Mouse (Mus musculus): ENCODE results near the gene C1qb.

C1qb gene

DNA sequence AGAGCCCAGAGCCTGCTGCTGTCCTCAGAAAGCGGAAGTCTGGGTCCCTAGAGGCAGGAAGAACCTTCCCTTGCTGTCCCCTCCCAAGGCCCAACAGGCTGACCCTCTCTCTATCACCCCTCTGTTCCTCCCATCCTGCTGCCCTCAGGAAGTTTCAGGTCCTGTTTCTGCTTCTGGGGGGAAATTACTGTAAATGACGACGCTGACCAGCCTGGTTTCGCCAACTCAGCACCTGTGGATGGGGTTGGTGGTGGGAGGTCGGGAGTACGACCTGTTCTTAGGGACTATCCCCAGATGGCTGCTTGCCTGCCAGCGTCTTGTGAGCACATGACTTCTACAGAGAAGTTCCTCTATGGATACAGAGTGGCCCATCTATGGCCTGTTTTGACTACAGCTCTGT, at the start of gene C1qb:
TSS of gene C1qb (minus strand) at position 87 of the 400 bp plus-strand sequence.
- DNase-seq, result no peak

DNA sequence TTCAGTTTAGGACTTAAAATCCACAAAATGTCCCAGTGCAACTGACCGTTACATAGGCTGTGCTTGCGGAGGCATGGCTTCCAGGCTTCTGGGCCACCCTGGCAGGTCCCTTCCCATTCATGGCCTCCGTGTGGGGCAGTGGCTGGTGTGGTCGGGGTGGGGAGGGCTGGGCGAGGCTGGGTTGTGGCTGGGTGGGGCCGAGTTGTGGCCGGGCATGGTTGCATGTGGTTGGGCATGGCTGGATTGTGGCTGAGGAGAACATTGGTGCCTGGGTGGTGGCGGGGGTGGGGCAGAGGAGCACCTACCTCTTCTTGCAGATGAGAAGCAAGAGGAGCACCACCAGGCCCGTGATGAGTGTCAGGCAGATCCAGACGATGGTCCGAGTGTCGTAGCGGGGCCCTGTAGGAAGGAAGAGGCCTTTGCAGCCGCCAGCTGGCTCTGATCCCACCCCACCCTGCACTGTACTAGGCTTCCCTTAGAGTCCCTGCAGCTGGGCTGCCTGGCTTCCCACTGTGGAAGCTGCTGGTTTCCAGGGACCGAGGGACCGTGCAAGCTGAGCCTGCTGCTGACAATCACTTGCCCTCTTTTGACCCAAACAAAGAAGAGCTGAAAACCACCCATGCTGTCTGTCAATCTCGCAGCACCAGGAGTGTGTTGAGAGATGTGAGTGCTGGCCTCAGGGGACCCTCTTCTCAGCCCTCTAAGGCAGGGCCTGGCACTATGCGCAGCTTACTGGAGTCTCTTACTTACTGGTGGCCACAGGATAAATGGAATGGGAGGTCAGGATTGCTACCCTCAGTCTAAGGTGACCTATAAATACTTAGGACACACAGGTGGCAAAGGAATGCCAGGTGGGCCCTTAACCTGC, 49.0 kb upstream of the C1qb start:
- no peak for DNase-seq

DNA sequence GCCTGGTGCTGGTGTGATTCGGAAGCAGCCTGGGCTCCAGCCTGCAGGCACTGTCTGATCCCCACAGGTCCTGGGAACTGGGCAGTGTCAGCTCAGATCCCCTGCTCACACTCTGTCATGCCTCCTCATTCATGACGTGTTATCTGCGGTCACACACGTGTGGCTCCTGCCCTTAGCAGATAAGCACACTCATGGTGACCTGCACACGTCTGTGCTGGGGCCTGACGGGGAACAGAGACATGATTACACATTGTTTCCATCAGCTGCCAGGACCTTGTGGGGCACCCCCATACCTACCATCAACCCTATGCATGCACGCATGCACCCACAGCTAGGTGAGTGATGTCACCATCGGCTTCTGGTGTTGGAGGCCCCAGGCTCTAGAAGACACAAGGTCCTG, 44.5 kb upstream of the C1qb start:
- DNase-seq, result no peak

DNA sequence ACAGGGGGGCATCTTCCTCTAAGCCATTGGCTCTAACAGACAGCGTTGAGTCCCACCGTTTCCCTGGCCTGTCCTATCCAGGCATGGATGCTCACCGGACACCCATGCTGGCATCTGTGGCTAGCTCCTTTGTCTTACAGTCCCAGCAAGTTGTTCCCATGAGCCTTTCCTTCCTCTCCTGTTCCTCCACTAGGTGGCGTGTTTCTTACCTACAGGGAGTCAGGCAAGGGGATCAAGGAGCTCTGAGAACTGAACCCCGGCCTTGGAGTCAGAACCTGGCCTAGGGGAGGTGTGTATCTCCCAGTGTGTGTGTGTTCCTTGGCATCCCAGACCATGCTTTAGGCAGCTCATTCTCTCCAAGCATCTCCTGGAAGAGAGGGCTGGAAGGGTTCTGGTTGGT, 42.9 kb upstream of the C1qb start:
- peak in 1 of 2 experiments; percentile 64 for DNase-seq

DNA sequence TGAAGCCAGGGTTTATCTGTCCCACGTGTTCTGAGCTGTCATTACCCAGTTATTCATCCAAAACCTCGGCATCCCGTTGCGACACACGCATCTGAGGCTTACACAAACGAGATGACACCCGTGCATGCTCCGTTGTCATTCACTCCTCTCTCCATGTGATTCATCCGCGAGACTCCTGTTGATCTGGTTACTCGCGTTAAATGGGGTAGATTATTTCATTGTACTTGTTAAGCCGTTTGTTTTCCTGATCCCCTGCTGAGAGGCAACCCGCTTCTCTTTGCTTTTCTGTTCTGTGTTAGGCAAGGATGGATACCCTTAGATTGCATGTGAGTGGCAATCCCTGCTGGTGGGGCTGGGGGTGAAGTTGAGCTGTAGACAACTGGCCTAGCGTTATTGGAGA, 39.8 kb upstream of the C1qb start:
- peak in 1 of 2 experiments; percentile 47 for DNase-seq

DNA sequence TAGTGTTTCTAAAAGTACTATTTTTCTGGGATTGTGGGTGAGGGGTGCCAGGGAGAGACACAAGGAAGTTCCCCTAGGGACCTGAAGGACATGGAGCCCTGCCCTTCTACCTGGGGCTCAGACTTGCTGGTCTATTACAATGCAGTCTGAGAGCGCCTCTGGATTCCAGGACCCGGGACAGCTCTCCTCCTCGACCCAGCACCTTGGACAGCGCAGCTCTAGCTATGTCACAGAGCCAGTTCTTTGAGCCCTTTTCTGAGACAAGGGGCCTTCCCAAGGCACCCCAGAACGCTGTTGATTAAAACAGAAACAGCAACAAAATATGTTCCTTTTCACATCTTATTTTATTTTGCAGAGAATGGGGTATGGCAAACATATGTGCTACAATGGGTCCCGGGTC, 38.5 kb upstream of the C1qb start:
- DNase-seq, result no peak

DNA sequence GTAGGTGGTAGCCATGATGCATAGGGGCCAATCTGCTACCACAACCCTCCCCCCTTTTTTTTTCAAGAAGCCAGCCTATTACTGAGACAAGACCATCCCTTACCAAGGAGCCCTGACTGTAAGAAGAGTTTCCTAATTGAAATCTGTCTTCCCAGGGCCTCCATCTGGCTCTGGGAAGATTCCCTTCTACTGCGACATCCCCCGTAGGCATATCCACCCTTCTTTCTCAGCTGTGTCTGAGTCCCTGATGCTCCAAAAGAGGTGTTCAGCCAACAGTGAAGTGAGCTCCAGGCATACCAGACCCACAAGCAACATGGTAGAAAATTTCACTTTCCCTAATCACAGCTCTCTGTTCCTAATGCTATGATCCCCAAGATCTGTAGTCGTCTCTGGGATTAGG, 33.5 kb upstream of the C1qb start:
- DNase-seq, result no peak

DNA sequence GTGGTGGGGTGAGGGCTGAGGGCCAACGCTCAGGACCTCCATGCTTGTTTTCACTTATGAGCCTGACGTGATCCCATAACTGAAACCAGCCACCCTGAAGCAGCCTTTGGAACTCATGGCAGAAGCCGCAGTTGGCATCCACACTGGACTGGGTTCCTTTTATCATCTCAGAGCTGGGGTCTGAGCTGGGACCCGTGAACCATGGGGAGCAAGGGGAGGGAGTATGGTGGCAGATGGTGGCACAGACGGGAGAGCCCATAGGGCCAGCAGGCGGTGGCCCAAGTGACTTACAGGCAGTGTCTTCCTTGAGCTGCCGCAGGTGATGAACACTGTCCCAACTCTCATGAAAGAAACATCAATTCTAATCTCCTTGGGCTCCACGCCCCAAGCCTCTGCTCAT, 32.8 kb upstream of the C1qb start:
- DNase-seq, result peak in 1 of 2 experiments; percentile 48

DNA sequence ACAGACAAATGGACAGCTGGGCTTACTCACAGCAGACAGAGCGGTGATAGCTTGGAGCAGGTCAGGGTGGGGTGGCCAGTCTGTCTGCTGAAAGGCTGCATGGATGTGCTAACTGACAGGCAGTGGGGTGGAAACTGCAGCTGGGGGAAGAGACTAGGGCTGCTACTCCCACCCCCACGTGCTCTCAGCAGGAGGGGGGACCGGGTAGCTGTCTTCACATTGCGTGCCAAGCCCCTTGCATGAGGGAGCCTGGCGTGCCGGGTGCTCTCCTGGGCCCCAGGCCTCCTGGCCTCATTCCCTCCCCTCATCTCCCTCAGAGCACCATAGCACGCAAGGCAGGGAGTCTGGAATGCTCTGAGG, 31.2 kb upstream of the C1qb start:
- DNase-seq, result peak in 1 of 2 experiments; percentile 59

DNA sequence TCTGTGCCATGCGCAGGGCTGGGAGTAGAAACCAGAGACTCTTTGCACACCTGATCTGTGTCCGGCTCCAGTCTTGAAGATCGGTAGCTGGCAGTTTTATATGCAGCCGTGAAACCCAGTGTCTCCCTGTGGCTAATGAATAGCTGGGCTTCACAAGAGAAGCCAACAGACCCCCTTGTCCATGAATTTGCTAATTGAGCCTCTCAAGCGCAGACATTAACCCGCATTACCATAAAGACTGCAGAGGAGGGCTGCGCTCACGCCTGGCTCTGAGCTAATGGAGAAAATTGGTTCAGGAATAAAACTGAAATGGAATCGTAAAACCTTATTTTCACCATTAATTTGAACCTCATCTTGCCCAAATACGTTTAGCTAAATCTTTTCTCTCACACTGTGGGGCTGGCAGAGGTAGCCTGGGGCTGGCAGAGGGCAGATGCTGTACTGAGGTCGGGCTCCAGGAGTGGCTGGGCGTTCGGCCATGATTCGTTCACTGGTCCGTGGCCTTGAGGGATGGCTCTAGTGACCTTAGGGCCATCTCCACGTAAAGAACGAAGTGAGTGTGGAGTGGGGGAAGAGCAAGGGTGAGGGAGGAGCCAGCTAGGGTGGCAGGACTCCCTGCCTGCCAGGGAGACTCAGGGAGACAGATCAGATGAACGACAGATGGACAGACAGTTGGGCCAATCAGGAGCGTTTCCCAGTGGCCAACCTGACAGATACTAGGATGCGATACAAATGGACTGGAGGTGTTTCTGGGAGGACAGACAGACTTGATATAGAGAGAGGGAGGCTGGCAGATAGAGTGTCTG, 30.6 kb upstream of the C1qb start:
- DNase-seq, result peak; percentile 77 to 83

DNA sequence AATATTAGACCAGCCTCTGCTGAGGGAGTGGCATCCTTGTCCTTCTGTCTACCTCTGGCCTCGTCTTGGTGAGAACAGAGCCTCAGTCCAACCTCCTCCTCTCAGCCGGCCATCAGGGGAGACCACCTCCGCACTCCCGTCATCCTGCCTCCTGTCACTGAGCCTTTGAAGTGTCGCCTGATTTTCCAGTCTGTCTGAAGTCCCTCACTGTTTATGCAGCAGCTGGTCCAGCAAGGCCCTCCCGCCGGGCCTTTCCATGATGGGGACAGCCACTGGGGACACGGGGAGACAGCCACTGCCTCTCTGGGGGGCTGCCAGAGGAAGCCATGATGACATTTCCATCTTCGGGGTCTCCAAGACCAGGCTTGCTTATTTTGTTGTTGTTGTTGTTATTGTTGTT, 26.9 kb upstream of the C1qb start:
- DNase-seq, result no peak

DNA sequence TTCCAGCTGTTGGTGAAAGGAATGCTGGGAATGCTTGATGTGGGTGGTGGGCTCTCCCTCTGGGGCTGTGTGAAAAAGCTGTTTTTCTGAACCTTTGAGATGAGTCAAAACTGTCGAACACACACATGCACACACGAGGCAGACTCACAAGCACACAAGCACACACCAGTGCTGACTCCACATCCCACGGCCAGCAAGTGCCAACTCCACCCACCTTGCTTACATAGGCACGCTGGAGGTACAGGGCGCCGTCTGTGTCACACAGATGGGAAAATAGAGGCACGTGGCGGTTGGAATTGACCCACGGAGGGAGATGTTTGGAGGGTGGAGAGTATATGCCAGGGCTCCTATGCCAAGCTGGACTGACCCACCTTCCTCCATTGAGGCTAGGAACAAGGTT, 25.8 kb upstream of the C1qb start:
- DNase-seq, result no peak

DNA sequence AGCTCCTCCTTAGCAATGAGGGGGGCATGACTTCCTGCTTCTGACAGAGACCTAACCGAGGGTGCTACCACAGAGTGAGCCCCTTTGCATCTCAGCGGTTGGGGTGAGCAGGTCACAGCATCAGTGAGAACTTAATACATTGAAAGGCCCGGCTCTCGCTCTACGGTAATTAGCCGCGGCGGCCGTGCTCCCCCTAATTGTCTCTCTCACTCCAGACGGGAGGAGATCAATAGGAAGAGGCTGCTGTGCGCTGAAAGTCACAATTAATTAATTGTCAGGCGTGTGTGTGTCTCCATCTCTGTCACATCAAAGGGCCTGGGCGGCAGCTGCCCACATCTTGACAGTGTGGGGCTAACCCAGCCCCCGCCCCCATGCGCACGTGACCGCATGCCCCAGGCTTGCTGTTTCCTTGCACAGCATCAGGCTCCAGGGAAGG, 25.2 kb upstream of the C1qb start:
- DNase-seq, result no peak

DNA sequence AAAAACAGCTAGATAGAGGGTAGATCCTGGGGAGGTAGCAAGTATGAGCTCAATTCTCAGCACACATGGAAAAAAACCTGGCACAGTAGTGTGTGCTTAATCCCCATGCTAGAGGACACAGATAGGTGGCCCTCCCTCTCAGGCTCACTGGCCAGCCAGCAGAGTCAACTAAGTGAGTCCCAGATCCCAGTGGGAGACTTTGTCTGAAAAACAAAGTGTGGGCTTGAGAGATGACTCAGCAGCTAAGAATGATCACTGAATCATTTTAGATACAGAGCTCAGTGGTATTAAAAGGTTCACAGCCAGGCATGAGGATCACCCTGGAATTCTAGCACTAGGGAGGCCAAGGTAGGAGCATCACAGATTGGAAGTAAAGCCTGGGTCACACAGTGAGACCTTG, 21.8 kb upstream of the C1qb start:
- no peak for DNase-seq

DNA sequence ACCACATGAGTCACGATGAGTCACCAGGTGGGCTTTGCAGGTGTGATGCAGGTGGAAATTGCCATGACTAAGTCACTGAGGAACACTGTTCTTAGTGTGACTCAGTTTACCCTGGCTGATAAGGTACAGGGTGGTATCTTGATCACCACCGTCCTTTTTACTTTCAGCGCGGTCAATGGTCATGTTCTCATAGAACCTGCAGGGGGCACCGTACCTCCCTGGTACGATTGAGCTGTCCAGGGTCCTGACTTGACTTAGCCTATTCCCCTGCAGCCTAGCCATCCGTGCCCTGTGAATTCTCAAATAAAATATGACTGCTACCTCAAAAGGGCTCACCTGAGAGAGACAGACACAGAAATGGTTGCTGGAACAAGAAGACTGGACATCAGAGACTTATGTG, 21.0 kb upstream of the C1qb start:
- DNase-seq, result peak; percentile 53 to 64

DNA sequence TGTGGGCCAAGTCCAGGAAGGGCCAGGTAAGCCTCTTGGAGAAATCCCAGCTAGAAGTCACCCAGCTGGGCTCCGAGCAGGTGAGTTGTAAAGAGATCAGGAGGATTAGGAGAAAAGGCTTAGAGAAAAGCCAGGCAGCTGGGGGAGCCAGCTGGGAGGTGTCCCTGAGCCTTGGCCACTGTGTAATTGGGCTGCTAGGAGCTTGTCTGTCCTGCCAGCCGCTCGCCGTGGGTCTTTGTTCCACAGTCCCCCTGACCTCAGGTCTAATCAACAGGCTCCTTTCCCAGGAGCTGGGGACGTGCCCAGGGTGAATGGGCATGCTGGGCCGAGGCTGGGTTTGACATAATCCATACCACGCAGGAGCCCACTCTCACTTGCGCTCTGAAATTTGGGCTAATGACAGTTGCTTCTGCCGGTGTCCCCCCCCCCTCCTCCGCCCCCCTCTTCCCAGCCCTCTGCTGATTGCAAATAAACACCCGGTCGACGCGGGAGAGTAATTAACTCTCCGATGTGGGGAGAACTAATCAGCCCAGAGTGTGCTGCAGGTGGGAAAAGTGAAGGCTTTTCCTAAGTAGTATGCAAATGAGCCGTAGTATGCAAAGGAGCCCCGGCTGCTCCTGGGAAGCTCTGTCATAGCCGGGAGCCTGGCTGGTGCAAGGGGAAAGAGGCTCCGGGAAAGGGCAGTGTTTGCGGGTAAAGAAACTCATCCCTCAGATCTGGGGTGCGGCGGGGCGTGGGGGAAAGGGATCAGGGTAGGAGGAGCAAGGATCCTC, 19.0 kb upstream of the C1qb start:
- no peak for DNase-seq

DNA sequence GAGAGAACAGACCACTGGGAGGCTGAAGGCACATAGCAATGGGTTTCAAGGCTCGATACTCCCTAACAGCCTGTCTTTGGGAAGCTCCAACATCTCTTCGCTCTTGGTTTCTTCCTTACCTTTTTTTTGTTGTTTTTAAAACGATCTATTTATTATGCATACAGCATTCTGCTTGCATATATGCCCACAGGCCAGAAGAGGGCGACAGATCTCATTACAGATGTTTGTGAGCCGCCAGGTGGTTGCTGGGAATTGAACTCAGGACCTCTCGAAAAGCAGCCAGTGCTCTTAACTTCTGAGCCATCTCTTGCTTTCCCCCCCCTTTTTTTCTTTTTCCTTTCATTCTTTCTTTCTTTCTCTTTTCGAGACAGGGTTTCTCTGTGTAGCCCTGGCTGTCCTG, 13.2 kb upstream of the C1qb start:
- no peak for DNase-seq

DNA sequence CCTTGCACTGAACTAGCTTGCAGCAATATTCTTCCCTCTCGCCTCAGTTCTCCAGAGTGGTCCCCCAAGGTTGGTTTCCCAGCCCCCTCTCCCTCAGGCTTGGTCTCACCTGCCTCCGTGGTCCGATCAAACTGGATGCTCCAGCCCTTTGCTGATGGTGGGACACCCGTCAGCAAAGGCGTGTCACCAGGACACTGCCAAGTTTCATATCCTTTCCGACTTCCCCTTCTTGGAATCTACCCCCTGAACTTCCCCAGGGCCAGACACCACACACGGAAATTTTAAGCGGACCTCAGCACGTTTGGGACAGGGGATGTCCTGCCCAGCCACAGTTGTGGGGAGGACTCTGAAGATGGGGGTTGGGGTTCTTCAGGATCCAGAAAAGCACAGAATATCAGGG, 12.7 kb upstream of the C1qb start, which contains the start of gene C1qa:
TSS of gene C1qa (minus strand) at position 167 of the 400 bp plus-strand sequence.
- no peak for DNase-seq

DNA sequence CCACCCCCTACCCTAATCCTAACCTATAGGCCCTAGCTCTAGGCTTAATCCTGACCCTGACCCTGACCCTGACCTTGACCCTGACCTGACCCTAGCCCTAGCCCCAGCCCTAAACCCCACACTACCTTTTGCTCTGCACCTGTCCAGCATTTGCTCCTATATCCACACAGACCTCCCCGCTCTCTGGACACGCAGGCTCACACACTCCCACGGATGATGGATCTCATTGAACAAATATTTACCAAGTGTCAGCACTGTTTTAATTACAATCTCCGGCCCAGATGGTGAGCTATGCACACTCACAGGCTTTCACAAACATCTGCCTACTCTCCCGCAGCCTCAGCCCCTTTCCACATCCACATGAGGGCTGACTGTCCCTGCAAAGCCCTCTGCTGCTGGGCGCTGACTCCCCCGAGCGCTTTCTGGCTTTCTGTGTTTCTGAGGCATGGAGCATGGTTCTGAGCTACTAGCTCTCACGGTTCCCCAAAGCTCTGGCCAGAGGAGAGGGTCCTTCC, 12.2 kb upstream of the C1qb start:
- no peak for DNase-seq

DNA sequence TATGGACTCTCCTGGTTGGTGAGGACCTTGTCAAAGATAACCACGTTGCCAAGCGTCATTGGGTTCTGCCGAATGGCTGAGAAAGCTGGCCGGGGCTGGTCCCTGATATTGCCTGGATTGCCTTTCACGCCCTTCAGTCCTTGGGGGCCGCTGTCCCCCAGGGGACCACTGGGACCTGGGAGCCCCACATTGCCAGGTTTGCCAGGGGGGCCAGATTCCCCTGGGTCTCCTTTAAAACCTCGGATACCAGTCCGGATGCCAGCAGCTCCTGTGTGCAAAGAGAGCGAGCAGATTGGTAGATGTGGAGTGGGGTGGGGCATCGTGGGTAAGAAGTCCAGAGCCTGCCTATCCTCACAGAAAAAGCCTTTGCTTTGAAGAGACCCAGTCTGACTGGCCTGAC, 10.5 kb upstream of the C1qb start:
- DNase-seq, result no peak

DNA sequence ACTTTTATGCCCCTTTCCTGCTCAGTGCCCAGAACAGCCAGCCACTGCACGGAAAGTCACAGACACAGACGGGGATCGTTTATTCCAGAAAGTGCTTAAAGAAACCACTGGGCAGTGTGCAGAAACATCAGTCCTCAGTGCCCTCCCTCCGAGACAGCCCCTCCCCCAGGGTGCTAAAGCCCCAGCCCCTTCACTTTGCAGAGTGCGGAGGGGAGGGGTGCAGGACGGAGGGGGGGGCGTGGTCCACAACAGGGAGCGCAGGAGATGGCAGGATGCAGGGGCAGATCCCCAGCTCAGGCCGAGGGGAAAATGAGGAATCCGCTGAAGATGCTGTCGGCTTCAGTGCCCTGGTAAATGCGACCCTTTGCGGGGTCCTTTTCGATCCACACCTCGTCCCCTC, 9.9 kb upstream of the C1qb start:
- no peak for DNase-seq

DNA sequence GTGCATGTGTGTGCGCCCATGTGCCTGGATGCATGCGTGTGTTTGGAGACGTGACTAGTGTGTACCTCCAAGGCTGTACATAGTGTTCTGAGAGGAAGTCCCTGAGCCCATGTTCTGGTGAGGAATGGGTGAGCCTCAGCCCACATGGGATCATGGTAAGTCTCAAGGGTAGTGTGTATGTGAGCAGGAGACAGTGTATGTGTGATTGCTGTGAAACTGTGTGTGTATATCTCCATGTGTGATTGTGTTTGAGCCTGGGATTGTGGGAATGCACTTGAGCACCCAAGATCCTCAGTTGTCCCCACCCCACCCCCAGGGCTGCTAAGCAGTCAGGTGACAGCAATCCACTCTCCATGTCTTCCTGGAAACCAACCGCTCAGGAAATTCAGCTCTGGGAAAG, 8.8 kb upstream of the C1qb start:
- DNase-seq, result no peak

All from cerebellum, postnatal 14 days (tissue).